In genomic region chr12:101107722-101108121, GRCm38 (mm10) we compare ENCODE assay signal across 15 mouse cellular contexts.
"Had no signal": no experiment of that assay in that cellular context is flagged by ENCODE, and none has a peak within 500 bp of the region (broad histone marks: within the 10 kb centered on the region; RNA-seq: fewer than 3 reads in every experiment).

No protein-coding gene starts in this region.

- H3K27ac ChIP-seq: neural tube, embryonic 15.5 days; stomach, embryonic 15.5 days; stomach, postnatal 0 days had no signal

- H3K4me3 ChIP-seq: neural tube, embryonic 15.5 days; stomach, embryonic 15.5 days had no signal

- H3K4me1 ChIP-seq: neural tube, embryonic 15.5 days; stomach, embryonic 15.5 days had no signal

- H3K4me2 ChIP-seq: neural tube, embryonic 15.5 days; stomach, embryonic 15.5 days had no signal

- H3K9ac ChIP-seq: neural tube, embryonic 15.5 days; stomach, embryonic 15.5 days had no signal

- H3K9me3 ChIP-seq: neural tube, embryonic 15.5 days; stomach, embryonic 15.5 days had no signal

- DNase-seq: retina, postnatal 1 day; right cerebral cortex, adult 18-20 months; right cerebral cortex, postnatal 14 days; right cerebral cortex, postnatal 25 days; right cerebral cortex, postnatal 4 days; spleen, adult 18-20 months; thymus, adult 18-20 months; thymus, adult 2 months; thymus, postnatal 14 days; thymus, postnatal 25 days; thymus, postnatal 36 days; thymus, postnatal 4 days had no signal

- H3K36me3 ChIP-seq: neural tube, embryonic 15.5 days; stomach, embryonic 15.5 days had no signal

- H3K27me3 ChIP-seq: neural tube, embryonic 15.5 days; stomach, embryonic 15.5 days had no signal
